Mouse (Mus musculus) heart, adult 18-20 months (tissue): ENCODE measurements around the gene Tsga10ip. TPM values are rescaled to one million over a fixed set of nuclear protein-coding genes. Genes with fewer than 3 reads are reported as not detected.

Experiments used
- DNase-seq, 2 experiments: peaks; one replicate each; pipeline ENCODE4 v3.0.0; 2021 to 2022; ENCODE audit warnings: mixed read lengths in 1 of 2
- total RNA-seq, 2 experiments: library from RNA; stranded (reverse); gene quantifications; 2 replicates each; pipeline ENCODE4 v1.2.3; 2021

The Tsga10ip gene
- total RNA-seq, 2 experiments from 2014 or later = 0.59 TPM; not detected in 1

DNA sequence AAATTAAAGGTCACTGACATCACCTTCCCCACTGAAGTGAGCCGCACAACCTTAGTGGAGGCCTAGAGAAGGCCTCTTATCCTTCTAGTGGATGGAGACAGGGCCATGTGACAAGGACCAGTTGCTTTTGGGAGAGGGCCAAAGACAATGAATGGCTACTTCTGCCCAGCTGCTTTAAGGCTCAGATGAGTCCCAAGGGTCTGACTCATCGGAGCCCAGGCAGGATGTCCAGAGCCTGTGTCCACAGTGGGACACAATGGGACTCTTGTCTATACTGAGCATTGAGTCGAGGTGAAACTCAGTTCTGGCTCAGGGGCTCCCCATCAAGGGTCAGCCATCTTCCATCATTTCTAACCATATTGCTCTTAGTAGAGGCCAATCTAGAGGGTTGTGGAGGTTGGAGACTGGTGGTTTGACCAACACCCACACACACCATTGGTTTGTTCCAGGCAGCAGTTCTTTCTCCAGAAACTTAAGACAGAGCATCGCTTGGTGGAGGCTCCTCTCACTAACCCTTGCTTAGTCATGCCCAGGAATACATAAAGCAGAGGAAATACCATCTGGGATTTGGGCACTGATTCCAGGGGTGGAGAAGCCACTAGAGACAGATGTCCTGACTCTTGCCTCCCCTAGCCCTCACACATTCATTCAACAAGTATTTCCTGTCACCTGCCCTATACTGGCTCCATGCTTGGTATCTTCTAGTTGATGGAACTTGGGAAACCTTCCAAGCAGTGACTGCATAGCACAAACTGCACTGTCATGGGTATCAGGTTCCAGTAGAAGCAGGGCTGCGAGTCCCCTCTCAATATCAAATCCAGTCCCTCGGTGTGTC is 56.8 kb downstream of the Tsga10ip start:
- DNase-seq = peak; percentile 69 to 87

DNA sequence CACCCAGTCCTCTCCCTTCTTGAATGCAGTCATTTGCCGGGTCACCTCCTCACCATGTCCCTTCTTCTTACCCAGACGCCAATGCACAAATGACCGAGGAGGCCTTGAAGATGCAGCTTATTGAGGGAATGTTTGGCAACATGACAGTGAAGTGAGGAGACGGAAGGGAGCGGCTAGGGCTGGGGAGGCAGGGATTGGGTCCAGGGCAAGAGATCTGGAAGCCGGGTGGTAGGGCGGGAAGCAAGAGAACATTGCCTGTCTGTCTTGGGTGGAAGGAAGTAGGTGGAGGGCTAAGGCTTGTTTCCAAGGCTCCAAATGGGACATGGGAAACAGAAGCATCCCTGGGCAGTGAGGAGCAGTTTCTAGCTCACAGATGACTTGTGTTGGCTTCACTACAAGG is 61.0 kb downstream of the Tsga10ip start:
- peak; percentile 53 to 82 for DNase-seq

Other genes with a start within 250 kb of the Tsga10ip start
- 10 to 100 TPM; 21.8 to 22.7 TPM for gene Pacs1, start 129.4 kb downstream of the Tsga10ip start, total RNA-seq
- 100 to 1,000 TPM; 118 to 119 TPM for gene Sf3b2, start 107.1 kb downstream of the Tsga10ip start, total RNA-seq
- gene Gal3st3, start 104.2 kb downstream of the Tsga10ip start, total RNA-seq = 10 to 100 TPM; 21.9 to 22.4 TPM
- gene Catsper1, start 66.8 kb downstream of the Tsga10ip start, total RNA-seq = not detected
- 10 to 100 TPM; 17.3 to 21.4 TPM for gene Cst6, start 53.0 kb downstream of the Tsga10ip start, total RNA-seq
- 10 to 100 TPM; 18.8 to 19.7 TPM for gene Eif1ad, start 35.8 kb downstream of the Tsga10ip start, total RNA-seq
- gene Banf1, start 35.4 kb downstream of the Tsga10ip start, total RNA-seq = 100 to 1,000 TPM; 121 to 125 TPM
- 10 to 100 TPM; 47.8 to 48.1 TPM for gene Sart1, start 13.8 kb downstream of the Tsga10ip start, total RNA-seq
- 100 to 1,000 TPM; 301 to 320 TPM for gene Drap1, start 22.5 kb upstream of the Tsga10ip start, total RNA-seq
- gene AI837181, start 22.6 kb upstream of the Tsga10ip start, total RNA-seq = 10 to 100 TPM; 32.1 to 38.3 TPM
- gene Fosl1, start 45.0 kb upstream of the Tsga10ip start, total RNA-seq = not detected
- gene Ccdc85b, start 55.4 kb upstream of the Tsga10ip start, total RNA-seq = 1 to 10 TPM; 6.0 to 6.7 TPM
- 10 to 100 TPM; 50.9 to 54.3 TPM for gene Fibp, start 58.1 kb upstream of the Tsga10ip start, total RNA-seq
- gene Ctsw, start 66.0 kb upstream of the Tsga10ip start, total RNA-seq = 1 to 10 TPM in 1 of 2 experiments, under 1 TPM in 1; 0.25 to 1.5 TPM
- 1 to 10 TPM; 7.2 to 7.9 TPM for gene Efemp2, start 71.4 kb upstream of the Tsga10ip start, total RNA-seq
- 10 to 100 TPM; 16.9 to 24.2 TPM for gene Mus81, start 85.9 kb upstream of the Tsga10ip start, total RNA-seq
- gene Cfl1, start 87.9 kb upstream of the Tsga10ip start, total RNA-seq = 100 to 1,000 TPM; 184 to 211 TPM
- gene 1700020D05Rik, start 101.3 kb upstream of the Tsga10ip start, total RNA-seq = under 1 TPM; 0.35 to 0.57 TPM
- 1 to 10 TPM; 4.2 to 4.3 TPM for gene Snx32, start 108.0 kb upstream of the Tsga10ip start, total RNA-seq
- not detected for gene Ovol1, start 158.1 kb upstream of the Tsga10ip start, total RNA-seq
- 1 to 10 TPM; 2.8 to 4.3 TPM for gene Ap5b1, start 165.5 kb upstream of the Tsga10ip start, total RNA-seq
- 10 to 100 TPM; 56.5 to 59.3 TPM for gene Rnaseh2c, start 199.3 kb upstream of the Tsga10ip start, total RNA-seq
- gene Kat5, start 207.7 kb upstream of the Tsga10ip start, total RNA-seq = 10 to 100 TPM; 20.5 to 31.3 TPM
- 10 to 100 TPM; 25.4 to 30.2 TPM for gene Rela, start 235.0 kb upstream of the Tsga10ip start, total RNA-seq